Mouse (Mus musculus): ENCODE measurements around the gene Cd47. TPM values are rescaled to one million over a fixed set of nuclear protein-coding genes. Genes with fewer than 3 reads are reported as not detected.
A peak's percentile ranks its signal among the peaks of the same experiment; 100 is the strongest.

Gene Cd47
- total and polyA plus RNA-seq, 3 experiments: 30.9 to 87.1 (median 76.5) TPM

DNA sequence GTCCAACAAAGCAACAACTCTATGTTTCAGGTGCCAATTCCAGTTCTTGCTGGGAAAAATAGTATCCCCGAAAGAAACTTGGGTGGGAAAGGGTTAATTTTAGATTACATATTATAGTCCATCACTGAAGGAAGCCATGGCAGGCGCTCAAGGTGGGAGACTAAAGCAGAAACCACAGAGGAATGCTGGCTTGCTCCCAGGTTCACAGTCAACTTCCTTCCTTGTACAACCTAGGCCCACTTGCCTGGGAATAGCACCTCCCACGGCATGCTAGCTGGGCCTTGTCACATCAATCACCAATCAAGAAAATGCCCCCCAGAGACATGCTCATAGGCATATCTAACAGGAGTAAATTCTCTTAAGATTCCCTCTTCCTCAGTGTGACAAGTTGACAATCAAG lies 32.0 kb downstream of the Cd47 start:
- intact Hi-C loops (cut with DNase I): no loop called here
- TF ChIP-seq EP300 (IDR thresholded peaks at IDR 0.05; ENCODE audit: insufficient read depth, low read depth, low read length): no peak
- TF ChIP-seq CTCF (IDR thresholded peaks at IDR 0.05): no peak
- no peak for TF ChIP-seq POLR2A (IDR thresholded peaks at IDR 0.05; ENCODE audit: insufficient read depth, low read depth, low read length)
- H3K9ac ChIP-seq (ENCODE audit: low read depth, low read length): no peak overlapping the region
- H3K4me1 ChIP-seq (ENCODE audit: control insufficient read depth, insufficient read depth, low read length): no peaks in the 10 kb centered on the region
- no peaks in the 10 kb centered on the region for H3K36me3 ChIP-seq (ENCODE audit: control insufficient read depth, insufficient read depth, low read length)
- H3K79me2 ChIP-seq (replicated peaks; ENCODE audit: control insufficient read depth, insufficient read depth, low read length): no peaks in the 10 kb centered on the region
- H3K4me3 ChIP-seq: no peak overlapping the region
- 51% methylated on average over 3 of the region's 3 CpGs for whole genome bisulfite sequencing
- DNase-seq: no peak
- H3K27ac ChIP-seq: no peak overlapping the region
- H3K27me3 ChIP-seq (ENCODE audit: control insufficient read depth, insufficient read depth, low read length): no peaks in the 10 kb centered on the region

DNA sequence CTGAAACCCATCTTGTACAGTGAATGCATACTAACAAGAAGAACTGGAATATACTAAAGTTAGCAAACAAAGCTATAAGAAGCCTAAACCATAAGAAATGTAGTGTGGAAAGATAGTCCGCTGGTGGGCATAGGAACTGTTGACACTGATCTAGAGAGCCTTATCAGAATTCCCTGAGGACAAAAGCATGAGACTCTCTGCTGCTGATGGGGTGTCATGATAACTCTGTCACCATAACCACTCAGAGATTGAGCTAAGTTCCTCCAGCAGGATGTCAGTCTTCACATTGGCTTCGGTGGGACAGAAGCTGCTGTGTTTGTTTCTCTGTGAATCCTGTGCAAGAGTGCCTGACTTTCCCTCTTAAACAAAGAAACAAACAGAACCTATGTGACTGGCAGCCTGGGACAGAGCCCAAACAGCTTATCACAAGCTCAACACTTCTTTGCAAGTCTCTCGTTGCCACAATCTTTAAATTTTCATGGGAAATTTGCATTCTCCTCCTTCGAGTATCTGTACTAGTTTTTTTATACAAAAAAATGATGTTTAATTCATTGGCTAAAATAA lies 33.9 kb downstream of the Cd47 start:
- no peak overlapping the region for H3K4me3 ChIP-seq
- H3K9ac ChIP-seq (ENCODE audit: low read depth, low read length): no peak overlapping the region
- no peaks in the 10 kb centered on the region for H3K27me3 ChIP-seq (ENCODE audit: control insufficient read depth, insufficient read depth, low read length)
- H3K79me2 ChIP-seq (replicated peaks; ENCODE audit: control insufficient read depth, insufficient read depth, low read length): no peaks in the 10 kb centered on the region
- H3K4me1 ChIP-seq (ENCODE audit: control insufficient read depth, insufficient read depth, low read length): no peaks in the 10 kb centered on the region
- 31% methylated on average over 4 of the region's 4 CpGs for WGBS
- H3K36me3 ChIP-seq (ENCODE audit: control insufficient read depth, insufficient read depth, low read length): no peaks in the 10 kb centered on the region
- intact Hi-C loops (cut with DNase I): no loop called here
- DNase-seq: no peak
- H3K27ac ChIP-seq: no peak overlapping the region
- TF ChIP-seq CTCF (IDR thresholded peaks at IDR 0.05): no peak
- TF ChIP-seq POLR2A (IDR thresholded peaks at IDR 0.05; ENCODE audit: insufficient read depth, low read depth, low read length): no peak
- TF ChIP-seq EP300 (IDR thresholded peaks at IDR 0.05; ENCODE audit: insufficient read depth, low read depth, low read length): no peak

DNA sequence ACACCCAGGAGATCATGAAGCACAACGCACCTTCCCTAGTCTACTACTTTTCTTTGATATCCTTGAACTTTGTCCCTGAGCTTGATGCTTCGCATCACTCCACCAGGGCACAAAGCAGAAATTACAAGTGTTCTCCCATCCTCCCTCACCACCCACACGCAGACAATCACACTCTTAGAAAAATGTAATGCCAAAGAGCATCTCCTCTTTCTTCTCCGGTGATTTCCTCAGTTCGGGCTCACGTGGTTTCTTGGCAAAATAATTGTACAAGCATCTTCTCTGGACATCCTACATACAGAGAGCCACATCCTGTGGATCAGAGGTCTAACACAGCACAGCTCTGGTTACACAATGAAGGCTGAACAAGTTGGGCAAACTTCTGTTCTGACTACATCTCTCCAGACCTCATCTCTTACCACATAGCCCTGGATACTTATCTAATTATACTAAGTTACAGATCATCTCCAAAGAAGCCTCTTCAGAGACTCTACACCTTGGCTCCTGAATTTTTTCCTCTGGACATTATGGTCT lies 36.4 kb downstream of the Cd47 start:
- Histone ChIP-seq H3K36me3 (ENCODE audit: control insufficient read depth, insufficient read depth, low read length) (no peaks in the 10 kb centered on the region), H3K27me3 (ENCODE audit: control insufficient read depth, insufficient read depth, low read length) (no peaks in the 10 kb centered on the region), H3K27ac (no peak overlapping the region), H3K4me3 (no peak overlapping the region), H3K9ac (ENCODE audit: low read depth, low read length) (no peak overlapping the region), H3K79me2 (replicated peaks; ENCODE audit: control insufficient read depth, insufficient read depth, low read length) (no peaks in the 10 kb centered on the region), H3K4me1 (ENCODE audit: control insufficient read depth, insufficient read depth, low read length) (no peaks in the 10 kb centered on the region)
- DNase-seq: no peak
- no peak for TF ChIP-seq POLR2A (IDR thresholded peaks at IDR 0.05; ENCODE audit: insufficient read depth, low read depth, low read length)
- TF ChIP-seq CTCF (IDR thresholded peaks at IDR 0.05): no peak
- no peak for TF ChIP-seq EP300 (IDR thresholded peaks at IDR 0.05; ENCODE audit: insufficient read depth, low read depth, low read length)
- 86% methylated on average over 6 of the region's 6 CpGs for WGBS
- intact Hi-C loops (cut with DNase I): no loop called here

DNA sequence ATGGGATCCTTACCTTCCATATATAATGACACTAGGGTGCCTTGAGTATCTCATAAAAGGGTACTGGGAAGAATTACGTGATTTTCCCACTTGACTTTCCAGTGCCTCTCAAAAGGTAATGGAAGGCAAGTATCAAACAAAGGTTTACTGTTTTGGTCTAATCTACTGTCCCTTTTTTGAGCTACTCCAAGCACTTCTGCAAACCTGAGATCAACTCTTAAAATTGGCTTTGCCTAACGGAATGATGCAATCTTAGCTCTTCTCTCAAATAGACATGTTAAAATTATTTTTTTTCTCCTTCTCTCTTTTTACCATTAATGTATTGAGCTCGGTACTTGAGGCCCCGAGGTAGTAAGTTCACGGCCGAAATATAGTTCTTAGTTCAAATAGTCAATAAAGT lies 38.6 kb downstream of the Cd47 start:
- no peaks in the 10 kb centered on the region for H3K4me1 ChIP-seq (ENCODE audit: control insufficient read depth, insufficient read depth, low read length)
- H3K36me3 ChIP-seq (ENCODE audit: control insufficient read depth, insufficient read depth, low read length): no peaks in the 10 kb centered on the region
- intact Hi-C loops (cut with DNase I): no loop called here
- H3K9ac ChIP-seq (ENCODE audit: low read depth, low read length): no peak overlapping the region
- no peaks in the 10 kb centered on the region for H3K27me3 ChIP-seq (ENCODE audit: control insufficient read depth, insufficient read depth, low read length)
- H3K27ac ChIP-seq: no peak overlapping the region
- TF ChIP-seq POLR2A (IDR thresholded peaks at IDR 0.05; ENCODE audit: insufficient read depth, low read depth, low read length) (no peak), EP300 (IDR thresholded peaks at IDR 0.05; ENCODE audit: insufficient read depth, low read depth, low read length) (no peak), CTCF (IDR thresholded peaks at IDR 0.05) (no peak)
- H3K79me2 ChIP-seq (replicated peaks; ENCODE audit: control insufficient read depth, insufficient read depth, low read length): no peaks in the 10 kb centered on the region
- WGBS: 94% methylated on average over 6 of the region's 6 CpGs
- no peak overlapping the region for H3K4me3 ChIP-seq
- no peak for DNase-seq

DNA sequence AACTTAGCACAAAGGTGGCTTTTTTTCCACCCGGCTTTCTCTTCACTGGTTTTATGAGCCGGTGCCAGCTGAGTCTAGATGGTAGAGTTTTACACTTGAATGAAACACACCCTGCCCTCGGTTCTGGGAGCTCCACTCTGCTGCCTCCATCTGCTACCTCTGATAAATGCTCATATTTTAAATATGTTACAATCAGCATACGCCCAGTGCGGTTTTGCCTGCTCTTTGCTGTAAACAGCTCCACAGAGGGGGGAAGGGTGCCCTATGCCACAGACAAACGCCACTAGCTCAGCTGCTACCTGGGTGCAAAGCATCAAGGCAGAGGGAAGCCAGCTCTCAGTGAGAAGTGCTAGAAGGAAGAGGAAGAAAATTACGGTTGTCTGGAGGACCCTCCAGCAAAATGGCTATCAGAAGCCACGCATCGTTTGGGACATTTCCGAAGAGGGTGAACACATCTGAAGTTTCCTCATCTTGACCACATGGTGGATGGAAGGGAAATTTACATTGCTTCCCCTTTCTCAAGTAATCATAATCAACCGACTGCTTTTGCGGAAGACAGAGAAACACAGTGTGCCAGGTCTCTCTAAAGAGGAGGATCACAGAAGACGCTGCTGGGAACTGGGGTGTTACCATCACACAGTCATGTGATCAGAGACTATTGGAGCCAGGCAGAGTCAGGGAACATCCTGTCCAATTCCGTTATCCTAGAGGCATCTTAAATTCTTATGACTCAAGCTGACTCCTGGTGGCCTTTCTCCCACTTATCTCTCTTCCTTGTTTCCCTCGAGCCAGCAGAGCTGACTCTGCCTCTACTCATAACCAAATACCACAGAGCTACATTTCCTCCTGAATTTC lies 39.6 kb downstream of the Cd47 start:
- no peaks in the 10 kb centered on the region for H3K36me3 ChIP-seq (ENCODE audit: control insufficient read depth, insufficient read depth, low read length)
- no peak overlapping the region for H3K9ac ChIP-seq (ENCODE audit: low read depth, low read length)
- intact Hi-C loops (cut with DNase I): no loop called here
- H3K27me3 ChIP-seq (ENCODE audit: control insufficient read depth, insufficient read depth, low read length): no peaks in the 10 kb centered on the region
- no peak for TF ChIP-seq POLR2A (IDR thresholded peaks at IDR 0.05; ENCODE audit: insufficient read depth, low read depth, low read length)
- TF ChIP-seq CTCF (IDR thresholded peaks at IDR 0.05): 0 out of 2 replicates have a peak, but pooled peaks have one; percentile 2
- H3K27ac ChIP-seq: no peak overlapping the region; the same call in 1 of the 2 replicates
- 59% methylated on average over 15 of the region's 15 CpGs for WGBS
- peak; percentile 31 to 61 for DNase-seq
- H3K4me1 ChIP-seq (ENCODE audit: control insufficient read depth, insufficient read depth, low read length): no peaks in the 10 kb centered on the region
- H3K79me2 ChIP-seq (replicated peaks; ENCODE audit: control insufficient read depth, insufficient read depth, low read length): no peaks in the 10 kb centered on the region
- no peak overlapping the region for H3K4me3 ChIP-seq

DNA sequence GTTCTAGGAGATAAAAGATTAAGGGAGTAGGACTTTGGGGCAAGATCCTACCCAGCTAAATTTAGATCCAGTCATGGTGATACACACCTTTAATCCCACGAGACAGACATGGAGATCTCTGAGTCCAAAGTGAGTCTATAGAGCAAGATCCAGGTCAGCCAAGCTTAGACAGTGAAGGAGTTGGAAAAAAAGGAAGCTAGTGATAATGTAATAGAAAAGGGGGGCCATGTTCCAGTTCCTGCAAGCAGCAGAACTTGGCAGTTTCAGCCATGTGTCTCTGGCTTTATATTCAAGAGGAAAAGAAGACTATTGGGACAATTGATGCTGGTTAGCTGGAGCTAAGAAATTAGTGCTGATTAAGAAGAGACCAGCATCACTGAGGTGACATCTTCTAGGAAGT lies 43.4 kb downstream of the Cd47 start:
- WGBS: 58% methylated on average over 1 of the region's 1 CpGs
- no peak overlapping the region for H3K27ac ChIP-seq
- no peaks in the 10 kb centered on the region for H3K36me3 ChIP-seq (ENCODE audit: control insufficient read depth, insufficient read depth, low read length)
- H3K4me1 ChIP-seq (ENCODE audit: control insufficient read depth, insufficient read depth, low read length): no peaks in the 10 kb centered on the region
- H3K4me3 ChIP-seq: no peak overlapping the region
- TF ChIP-seq POLR2A (IDR thresholded peaks at IDR 0.05; ENCODE audit: insufficient read depth, low read depth, low read length) (no peak), EP300 (IDR thresholded peaks at IDR 0.05; ENCODE audit: insufficient read depth, low read depth, low read length) (no peak), CTCF (IDR thresholded peaks at IDR 0.05) (no peak)
- DNase-seq: no peak
- H3K27me3 ChIP-seq (ENCODE audit: control insufficient read depth, insufficient read depth, low read length): no peaks in the 10 kb centered on the region
- no peak overlapping the region for H3K9ac ChIP-seq (ENCODE audit: low read depth, low read length)
- no peaks in the 10 kb centered on the region for H3K79me2 ChIP-seq (replicated peaks; ENCODE audit: control insufficient read depth, insufficient read depth, low read length)
- intact Hi-C loops (cut with DNase I): no loop called here
